Mouse (Mus musculus) adrenal gland, adult 2 months (tissue): ENCODE measurements around the gene Zscan2. TPM values are rescaled to one million over a fixed set of nuclear protein-coding genes. Genes with fewer than 3 reads are reported as not detected.

Experiments
- DNase-seq: peaks from one replicate; pipeline ENCODE4 v3.0.0; 2021
- polyA plus RNA-seq: library from polyadenylated mRNA; depleted of rRNA; stranded (reverse); fragments of >200 nt; gene quantifications from 2 replicates; pipeline ENCODE4 v1.2.3, GENCODE M21; 2012
- total RNA-seq, 2 experiments: library from RNA; stranded (reverse); gene quantifications; 2 replicates each; pipeline ENCODE4 v1.2.3; 2021

Zscan2 gene
- total and polyA plus RNA-seq, 3 experiments, result 4.4 to 6.6 (median 4.6) TPM

DNA sequence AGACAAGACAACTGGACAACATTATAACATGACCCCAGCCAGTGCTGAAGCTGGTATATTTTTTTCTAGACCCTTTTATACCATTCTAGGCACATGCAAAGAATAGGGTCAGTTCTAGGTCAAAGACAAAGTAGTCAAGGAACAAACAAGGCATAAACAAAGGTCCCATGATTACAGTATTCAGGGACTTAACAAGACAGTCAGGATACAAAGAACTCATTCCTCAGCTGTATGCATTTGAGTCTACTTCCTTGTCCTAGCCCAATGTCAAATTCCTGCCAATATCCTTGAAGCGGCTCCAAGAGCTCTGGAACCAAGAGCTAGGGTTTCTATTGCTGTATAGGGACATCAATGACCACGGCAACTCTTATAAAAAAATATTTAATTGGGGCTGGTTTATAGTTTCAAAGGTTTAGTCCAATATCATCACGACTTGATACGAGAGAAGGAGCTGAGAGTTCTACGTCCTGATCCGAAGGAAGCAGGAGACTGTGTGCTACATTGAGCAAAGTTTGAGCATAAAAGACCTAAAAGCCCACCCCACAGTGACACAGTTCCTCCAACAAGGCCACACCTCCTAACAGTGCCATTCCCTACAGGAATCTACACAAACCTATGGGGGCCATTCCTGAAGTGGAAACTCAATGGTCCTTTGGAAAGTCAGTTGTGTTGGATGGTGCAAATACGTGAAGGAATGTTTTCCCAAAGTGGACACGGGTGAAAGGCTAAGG, 16.6 kb upstream of the Zscan2 start:
- no peak for DNase-seq

DNA sequence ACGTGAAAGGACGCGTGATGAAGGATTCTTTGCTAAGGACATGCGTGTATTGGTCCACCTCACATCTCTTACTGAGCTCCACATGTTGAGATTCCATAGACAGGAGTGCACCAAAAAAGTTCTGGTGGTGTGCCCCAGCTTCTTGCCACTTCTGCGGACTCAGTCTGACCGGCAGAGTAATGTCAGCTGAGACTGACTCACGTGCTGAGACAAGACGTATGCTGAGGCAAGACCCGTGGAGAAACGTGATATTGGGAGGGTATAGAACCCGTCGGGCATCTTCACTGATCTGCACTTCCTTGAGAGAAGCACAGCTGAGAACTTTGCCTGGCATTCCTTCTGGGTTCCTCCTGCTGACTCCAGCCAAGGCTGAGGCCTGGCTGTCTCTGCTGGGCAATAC, 16.0 kb upstream of the Zscan2 start:
- no peak for DNase-seq

DNA sequence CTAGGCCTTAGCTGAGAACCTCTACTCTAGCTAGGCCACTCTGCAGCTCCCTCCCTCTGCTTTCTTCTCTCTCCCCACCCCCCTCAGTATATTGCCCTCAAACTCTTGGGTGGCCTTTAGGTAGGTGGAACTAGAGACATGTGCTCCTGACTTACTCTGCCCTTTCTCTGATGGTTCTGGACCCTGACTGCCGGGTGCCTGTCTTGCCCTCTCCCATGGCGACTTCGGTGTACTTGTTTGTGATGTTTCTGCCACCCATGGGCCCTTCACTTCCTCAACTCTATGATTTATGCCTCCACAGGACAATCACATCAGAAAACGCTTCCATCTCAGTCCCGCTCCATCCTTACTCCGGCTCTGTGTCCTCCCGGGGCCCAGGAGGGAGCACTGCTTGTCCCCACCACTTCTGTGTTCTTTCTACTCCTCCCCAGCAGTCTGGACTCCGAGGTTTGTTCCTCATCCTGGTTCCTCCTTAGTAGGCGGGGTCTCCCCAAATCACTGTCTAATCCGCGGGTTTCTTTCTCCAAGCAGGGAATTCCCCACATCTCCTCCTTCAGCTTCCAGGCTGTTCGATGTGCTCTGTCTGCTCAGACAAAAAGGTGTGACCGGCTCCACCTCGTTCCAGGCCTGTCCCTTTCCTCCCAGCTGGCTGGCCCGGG, 15.0 kb upstream of the Zscan2 start:
- no peak for DNase-seq

DNA sequence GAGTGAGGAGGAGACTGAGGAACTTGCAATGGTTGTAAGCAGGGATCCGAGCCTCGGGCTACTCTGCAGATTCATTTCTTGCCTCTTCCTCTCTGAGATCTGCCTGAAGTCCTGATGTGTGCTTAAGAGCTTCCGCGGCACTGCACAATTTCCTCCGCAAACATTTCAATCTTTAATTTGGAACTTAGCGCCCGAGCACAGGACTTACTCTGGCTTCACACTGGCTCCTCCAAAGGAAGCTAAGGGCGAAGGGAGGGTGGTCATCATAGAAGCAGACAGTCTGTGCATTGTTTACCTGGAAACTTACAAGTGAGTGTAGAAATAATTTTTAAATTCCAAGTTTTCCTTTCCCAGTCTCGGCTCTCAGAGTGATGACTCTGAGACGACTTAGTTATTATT, 14.4 kb upstream of the Zscan2 start:
- DNase-seq, result no peak

DNA sequence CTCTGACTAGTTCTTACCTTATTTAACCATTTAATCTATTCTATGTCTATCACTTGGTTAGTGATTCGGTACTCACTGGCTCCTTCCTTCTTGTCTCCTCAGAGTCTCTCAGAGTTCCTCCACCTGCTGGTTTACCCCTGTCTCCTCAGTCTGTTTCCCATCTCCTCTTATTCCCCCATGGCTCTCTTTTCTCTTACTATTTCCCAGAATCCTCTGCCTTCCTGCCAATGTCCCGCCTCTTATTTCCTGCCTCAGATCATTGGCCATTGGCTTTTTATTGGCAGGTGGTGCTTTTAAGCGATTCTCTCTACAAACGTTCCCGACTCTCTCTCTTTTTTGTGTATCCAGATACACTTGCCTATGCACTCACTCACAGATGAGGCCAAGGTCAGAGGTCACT, 14.0 kb upstream of the Zscan2 start:
- DNase-seq, result no peak

DNA sequence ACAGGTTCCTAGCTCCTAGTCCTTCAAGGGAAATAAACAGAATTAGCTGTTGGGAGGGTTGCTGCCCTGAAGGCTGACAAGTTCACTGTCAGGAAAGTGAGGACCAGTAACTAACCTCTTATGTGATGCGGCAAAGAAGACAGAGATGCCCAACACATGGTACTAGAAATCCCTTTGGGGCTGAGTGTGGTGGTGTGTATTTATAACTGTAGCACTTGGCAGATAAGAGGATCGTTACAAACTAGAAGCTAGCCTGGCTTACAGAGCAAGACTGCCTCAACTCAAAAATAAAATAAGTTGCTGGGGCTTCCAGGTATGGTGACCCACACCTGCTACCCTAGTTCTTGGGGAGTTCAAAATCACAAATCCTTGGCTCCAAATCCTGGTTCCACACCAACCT, 11.5 kb upstream of the Zscan2 start:
- DNase-seq, result no peak

DNA sequence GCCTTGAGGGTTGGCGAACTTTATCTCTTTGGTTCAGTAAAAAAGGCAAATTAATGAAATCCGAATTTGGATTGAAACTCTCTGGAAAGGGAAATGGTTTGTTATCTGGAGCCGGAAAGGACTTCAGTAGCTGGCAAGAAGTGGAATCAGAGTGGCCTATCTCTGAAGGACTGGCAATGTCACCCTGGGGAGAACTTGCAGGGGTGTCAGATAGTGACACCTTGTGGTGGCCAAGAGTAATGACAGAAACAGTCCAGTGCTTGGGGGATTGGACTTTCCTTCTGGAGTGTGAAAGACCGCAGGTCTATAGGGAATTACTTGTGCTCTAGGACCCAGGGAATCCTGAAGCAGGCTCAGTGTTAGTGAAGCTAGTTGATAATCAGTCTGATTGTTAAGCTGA, 11.0 kb upstream of the Zscan2 start:
- DNase-seq, result peak; percentile 62

DNA sequence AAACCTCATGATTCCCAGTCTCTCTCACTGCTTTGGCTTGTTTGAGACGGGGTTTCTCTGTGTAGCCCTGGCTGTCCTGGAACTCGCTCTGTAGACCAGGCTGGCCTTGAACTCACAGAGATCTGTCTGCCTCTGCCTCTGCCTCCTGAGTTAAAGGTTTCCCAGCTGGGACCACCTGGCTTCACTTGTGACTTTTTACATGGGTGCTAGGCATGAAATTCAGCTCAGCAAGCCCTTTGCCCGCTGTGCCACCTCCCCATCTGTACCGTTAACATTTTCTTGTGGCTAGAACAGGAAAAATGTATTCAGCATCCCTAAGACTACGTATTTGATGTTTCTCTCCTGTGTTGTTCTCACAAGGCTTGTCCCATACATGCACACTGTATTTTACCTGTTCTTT, 10.2 kb upstream of the Zscan2 start:
- no peak for DNase-seq

DNA sequence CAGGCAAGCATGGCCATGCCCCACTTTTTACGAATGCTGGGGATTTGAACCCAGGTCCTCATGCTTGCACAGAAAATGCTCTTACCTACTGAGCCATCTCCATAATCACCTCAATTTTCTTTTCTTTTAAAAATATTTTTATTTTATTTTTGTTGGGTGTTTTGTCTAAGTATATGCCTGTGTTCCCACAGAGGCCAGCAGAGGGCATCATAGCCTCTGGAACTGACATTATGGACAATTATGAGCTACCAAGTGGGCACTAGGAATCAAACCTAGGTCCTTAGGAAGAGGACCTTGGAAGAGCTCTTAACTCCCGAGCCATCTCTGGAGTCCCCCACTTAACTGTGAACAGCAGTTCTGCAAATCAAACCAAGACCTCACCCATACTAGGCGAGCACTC, 7.5 kb upstream of the Zscan2 start:
- no peak for DNase-seq

DNA sequence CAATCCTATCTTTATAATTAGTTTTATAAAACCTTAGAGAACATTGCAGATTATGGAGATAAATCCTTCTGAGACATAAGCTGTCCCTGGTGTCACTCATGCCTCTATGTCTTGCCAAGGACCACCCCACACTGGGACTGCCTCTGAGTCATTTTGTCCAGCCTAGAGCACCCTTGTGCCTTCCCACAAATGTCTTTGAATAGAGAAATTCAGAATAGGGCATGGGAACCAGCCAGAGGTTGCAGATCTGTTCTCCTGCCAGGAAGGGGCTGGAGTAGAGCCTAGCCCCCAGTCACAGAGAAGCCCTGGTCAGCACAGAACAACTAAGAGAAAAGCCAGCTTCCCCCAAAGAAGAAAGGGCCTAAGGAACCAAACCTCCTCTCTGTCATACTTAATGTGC, 5.4 kb upstream of the Zscan2 start:
- no peak for DNase-seq

DNA sequence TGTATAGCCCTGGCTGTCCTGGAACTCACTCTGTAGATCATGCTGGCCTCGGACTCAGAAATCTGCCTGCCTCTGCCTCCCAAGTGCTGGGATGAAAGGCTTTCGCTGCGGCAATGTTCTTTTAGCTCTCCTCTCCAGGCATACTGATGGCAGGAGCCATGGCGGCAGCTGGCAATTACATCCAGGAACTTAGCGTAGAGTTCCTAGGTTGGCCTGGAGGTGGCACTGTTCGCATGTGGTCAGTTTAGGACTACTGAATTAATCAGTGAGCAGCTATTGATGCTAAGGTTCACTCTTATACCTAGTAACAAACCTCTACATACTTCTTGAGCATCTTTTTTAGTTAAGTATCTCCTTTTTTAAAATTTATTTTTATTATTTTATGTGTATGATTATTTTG, 3.5 kb upstream of the Zscan2 start:
- peak; percentile 82 for DNase-seq

DNA sequence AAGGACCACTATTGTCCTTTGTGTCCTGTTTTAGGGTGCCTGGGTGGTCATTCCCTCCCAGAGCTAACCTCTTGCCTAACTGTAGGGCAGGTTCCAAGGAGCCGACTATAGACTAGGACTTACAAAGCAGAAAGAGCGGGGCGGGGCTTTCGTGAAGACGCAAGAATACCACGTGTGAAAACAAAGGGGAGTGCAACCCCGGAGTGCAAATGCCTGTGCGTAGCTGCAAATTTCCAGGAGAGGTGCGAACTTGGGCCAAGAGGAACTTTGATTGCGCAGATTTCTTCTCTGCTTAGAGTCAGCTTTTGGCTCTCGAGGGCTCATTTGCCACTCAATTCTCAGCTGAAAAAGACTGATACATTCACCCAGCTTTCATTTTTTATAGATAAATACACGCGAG, 493 bp upstream of the Zscan2 start:
- peak; percentile 72 for DNase-seq

DNA sequence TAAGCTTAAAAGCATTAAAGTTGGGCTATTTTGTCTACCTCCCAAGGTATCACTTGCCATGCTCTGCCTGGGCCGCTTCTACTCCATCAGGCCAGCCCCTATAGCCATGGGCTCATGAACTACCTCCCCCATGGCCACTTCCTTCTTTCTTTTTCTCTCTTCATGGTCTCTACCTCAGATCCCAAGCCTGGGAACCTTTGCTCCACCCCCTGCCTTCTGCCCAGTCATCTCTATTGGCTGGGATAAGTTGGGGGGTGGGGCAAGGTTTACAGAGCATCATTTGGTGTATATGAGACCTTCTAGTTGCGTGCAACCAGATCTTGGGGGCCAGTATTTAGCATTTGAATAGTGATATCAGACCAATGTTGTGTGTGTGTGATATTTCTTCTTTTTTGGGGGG, 1.8 kb downstream of the Zscan2 start:
- DNase-seq, result no peak

DNA sequence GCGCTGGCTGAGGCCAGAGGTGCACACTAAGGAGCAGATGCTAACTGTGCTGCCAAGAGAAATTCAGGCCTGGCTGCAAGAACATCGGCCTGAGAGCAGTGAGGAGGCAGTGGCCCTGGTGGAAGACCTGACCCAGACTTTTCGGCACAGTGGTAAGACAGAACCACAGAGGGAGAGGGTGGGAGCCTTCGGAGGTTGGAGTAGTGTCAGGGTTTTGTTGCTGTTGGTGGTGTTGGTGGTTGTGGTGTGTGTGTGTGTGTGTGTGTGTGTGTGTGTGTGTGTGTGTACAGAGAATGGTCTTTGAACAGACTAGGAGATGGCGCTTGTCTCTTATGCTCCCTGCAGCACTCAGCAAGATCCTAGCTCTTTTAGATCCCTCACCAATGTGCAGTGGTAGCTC, 2.8 kb downstream of the Zscan2 start:
- no peak for DNase-seq

DNA sequence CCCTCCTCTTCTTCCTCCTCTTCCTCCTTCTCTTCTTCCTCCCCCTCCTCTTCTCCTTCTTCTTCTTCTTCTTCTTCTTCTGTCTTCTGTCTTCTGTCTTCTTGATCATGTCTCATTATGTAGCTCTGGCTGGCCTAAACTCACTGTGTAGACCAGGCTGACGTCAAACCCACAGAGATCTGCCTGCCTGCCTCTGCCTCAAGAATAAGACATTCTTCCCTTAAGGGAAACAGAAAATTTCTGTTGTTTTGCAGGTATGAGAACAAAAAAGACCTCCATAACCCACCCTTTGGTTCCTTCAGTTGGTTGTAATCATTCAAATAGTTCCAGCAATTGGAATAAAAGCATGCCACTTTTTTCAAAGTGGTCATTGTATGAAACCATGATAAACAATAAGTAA, 3.4 kb downstream of the Zscan2 start:
- no peak for DNase-seq

DNA sequence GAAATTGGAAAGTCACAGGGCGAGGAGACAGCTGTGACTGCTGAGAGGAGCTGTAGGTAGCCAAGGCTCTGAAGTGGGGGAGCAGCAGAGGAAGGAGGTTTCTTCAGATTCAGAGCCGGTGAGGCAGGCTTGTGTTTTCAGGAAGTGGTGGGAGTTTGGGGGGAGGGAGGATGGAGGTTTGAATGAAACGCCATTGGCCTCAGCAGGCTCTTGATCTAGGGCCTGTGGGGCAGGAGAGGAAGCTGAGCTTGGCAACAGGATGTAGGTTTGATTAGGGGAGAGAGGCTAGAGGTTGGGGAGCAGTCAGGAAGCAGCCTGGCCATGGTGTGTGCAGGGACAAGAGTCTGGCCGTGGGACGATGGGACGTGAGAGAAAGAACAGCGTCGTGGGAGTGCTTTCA, 4.1 kb downstream of the Zscan2 start:
- no peak for DNase-seq

DNA sequence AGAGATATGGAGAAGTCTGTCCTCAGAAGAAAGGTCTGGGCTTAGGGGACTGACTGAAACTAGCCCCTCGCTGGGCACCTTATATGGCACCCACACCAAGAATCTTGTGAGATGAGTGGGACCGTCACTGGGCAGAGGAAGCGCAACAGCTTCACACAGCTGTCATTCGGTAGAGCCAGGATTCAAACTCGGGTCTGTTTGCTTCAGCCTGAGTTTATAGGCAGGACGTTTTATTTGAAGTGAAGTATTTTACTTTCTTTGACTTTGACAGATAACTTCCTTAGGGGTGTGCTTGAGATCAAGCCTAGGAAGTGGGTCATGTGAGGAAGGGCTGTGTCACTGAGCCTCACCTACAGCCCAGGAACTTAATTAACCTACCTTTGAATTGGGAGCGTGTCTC, 4.8 kb downstream of the Zscan2 start:
- no peak for DNase-seq

DNA sequence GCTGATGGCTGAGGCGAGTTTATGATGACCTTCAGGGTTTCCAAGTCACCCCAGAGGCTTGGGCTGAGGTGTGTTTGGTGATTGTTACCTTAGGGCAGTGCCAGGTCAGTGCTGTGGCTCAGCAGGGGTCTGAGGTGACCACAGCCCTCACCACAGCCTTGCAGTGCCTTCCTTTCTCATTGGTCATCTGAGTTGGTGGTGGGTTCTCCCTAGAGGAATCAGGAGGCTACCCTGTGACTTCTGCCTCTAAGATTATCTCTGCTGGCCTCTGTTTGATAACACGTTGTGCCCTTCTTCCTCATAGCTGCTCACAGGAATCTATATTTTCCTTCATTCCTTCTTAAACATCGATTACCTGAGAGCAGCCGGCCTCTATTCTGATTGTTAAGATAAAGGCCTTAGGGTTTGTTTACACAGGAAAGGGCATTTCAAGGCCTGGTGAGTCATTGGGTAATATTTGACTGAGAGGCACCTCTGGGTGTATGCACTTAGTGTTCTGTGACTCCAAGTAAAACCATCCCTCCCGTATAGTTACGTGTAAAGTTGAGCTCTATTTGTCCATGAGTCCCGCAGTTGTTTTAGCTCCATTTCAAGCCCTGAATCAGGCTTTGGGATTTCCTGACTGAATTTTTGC, 5.9 kb downstream of the Zscan2 start:
- DNase-seq, result peak; percentile 49

DNA sequence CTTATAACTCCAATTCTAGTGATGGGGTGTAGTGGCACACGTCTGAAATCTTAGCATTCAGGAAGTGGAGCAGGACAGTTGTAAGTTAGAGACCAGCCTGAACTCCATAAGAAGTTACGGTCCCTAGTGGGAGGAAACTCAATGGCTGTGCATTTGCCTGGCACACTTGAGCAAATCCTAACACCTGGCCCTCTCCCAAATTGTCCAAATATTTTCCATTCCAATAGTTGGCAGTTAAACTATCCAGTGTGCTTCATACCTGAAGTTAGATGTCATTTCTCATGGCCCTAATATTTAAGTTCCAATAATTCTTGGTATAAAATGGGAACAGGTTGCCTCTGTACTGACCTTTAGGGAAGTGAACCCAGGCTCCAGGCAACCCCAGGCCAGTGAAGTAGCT, 8.0 kb downstream of the Zscan2 start:
- DNase-seq, result no peak

DNA sequence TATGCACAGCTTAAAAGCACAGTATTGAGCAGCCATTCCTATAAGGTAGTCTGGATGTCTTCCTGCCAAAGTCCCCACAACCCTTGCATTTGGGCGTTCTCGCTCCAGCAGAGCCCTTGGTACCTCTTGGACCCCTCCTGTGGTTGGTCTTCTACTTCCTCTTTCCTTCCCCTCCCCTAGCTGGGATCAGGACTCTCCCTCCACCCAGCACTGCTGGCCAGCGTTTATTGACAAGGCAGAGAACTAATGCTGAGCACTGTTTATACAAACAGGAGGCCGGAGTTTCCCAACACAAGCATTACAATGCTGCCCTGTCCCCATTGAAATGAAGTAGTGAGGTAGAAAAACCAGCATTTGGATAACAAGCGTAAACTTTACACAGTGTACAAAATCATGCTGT, 12.3 kb downstream of the Zscan2 start:
- DNase-seq, result no peak

DNA sequence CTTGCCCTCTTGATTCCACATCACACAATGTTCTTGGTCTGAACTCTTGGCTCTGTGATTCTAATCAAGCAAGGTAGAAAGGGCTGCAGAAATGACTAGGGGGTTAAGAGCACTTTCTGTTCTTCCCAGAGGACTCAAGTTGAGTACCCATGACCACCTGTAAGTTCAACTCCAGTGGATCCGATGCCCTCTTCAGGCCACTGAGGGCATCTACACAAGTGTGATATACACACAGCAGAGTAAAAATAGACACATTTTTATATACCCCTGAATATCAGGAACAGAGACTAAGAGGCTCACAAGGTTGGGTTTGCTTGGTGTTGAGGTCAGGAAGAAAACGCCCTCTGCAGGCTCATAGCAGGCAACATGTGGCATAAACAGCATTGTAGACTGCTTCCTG, 12.9 kb downstream of the Zscan2 start:
- no peak for DNase-seq

DNA sequence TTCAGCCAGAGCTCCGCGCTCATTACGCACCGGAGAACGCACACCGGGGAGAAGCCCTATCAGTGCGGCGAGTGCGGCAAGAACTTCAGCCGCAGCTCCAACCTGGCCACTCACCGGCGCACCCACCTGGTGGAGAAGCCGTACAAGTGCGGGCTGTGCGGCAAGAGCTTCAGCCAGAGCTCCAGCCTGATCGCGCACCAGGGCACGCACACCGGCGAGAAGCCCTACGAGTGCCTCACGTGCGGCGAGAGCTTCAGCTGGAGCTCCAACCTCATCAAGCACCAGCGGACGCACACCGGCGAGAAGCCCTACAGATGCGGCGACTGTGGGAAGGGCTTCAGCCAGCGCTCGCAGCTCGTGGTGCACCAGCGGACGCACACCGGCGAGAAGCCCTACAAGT, 15.0 kb downstream of the Zscan2 start:
- no peak for DNase-seq

DNA sequence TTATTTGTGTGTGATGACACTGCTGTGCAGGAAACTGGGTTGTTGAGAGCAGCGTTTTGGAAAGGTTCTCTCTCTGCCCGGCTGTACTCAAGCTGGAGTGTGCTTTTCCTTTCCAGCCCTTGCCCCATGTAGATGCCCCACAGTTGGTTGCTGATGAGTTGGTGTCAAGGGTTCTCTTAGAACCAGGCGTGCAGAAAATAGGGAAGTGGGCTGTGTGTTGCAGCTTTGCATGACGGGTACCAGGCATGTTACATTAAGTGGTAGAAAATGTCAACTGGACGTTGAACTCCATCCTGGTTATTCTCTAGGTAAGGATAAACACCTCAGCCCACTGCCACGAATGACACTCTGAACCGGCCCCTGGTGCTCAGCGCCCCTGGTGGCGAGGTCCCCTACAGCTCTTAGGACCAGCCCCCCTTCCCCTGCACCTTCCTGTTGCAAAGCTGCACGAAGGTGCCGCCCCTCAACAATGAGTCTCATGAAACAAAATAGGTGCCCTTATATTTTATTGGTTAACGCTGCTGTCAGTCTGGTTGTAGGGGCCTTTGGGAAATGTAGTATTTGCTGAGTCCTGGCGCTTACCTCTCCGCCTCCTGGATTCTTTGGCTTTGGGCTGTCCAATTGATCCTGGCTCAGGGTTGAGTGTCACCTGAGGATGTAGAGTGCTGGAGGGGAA, 22.2 kb downstream of the Zscan2 start:
- peak; percentile 43 for DNase-seq
